Mouse (Mus musculus): ENCODE results near the gene Cd244a.

The Cd244a gene

DNA sequence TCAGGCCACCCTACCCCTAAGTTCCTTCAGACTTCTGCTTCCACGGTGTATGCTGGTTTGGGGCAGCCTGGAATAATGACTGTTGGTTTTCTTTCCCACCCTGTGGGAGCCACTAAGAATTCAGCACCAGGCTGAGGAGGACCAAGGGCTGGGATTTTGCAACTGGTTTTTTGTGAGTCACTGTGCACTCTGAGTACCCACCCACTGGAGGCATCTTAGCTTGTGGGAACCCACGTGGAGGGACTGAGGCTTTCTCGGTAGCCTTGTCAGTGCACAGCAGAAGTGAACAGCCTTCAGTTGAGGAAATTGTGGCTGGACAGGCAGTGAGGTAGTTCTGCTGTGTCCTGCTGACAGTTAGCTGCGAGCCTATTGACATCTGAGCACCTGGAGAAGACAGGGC lies at the start of gene Cd244a:
TSS of gene Cd244a (plus strand) at position 296 of the 400 bp plus-strand sequence.
- no peak for DNase-seq

GRCm38 (mm10) chr1:171513234-171513633 lies 45.8 kb upstream of the Cd244a start:
- DNase-seq: no peak

DNA sequence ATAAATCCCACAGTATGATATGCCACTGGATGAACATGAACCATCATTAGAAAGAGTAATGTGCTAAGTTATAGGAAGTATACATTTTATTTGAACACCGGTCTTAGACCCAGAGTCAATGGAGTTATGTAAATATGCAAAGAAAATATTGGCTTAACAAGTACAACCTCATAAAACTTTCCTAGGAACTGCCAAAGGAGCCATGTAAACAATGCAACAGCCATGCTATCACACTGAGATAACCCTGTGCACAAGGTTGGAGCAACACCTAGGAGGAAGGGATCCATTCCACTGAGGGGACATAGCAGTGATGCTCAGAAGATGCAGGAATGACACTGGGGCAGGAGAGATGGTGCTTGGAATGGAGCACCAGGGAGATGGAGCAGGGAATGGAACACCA lies 45.2 kb upstream of the Cd244a start:
- DNase-seq: no peak

- DNase-seq: no peak
These were observed 44.0 kb upstream of the Cd244a start for GRCm38 (mm10) chr1:171515039-171515438.

DNA sequence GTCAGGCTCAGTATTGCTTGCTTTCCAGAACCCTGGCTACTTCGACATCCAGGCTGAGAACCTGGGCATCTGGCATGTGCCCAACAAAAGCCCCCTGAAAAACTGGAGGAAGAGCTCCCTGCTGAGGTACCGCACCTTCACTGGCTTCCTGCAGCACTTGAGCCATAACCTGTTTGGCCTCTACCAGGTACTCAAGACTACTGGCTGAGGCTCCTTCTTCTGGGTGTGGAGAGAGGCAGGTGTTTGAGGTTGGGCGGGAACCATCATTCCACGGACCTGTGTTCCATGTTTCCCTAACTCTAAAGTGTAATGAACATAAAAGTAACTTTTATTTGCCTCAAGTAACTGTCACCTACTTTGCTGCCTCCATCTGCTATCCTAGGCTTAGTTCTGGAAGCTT lies 43.4 kb upstream of the Cd244a start:
- no peak for DNase-seq

DNA sequence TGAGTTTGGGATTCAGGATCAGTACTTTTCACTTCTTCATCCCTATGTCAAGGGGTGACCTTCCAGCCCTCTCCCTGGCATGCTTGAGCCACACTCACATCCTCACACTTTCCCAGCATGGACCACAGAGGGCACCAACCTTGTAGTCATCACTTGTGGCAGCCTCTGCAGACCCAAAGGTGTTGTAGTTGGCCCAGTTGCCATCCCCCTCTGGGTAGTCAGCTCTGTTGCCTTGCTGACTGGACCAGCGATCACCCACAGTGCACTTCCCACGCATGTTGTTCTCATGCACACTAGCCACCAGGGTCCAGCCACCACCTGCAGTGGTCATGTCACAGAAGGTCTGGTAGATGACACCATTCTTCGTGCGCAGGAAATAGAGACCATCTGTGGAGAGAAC lies 27.6 kb upstream of the Cd244a start:
- DNase-seq: no peak

GRCm38 (mm10) chr1:171532830-171533229 lies 26.2 kb upstream of the Cd244a start:
- no peak for DNase-seq

GRCm38 (mm10) chr1:171534557-171534956 lies 24.4 kb upstream of the Cd244a start:
- DNase-seq: no peak

DNA sequence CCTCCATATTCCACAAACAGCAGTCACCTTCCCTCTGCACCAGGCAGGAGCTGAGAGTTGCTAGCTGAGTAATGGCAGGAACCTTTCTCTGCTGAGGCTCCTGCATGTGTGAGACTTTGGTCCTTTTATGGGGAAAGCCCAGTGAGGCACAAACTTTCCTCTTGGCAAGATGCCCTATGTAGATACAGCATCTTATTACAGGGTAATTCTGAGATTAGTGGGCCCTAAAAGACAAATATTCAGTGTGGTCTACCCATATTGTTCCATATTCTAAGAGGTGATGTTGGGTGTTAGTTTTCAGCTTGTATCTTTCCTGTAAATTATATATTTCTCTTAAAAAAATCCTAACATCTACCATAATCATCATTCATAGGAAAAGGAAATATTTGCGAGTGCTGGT lies 23.8 kb upstream of the Cd244a start, which contains the start of gene Itln1:
TSS of gene Itln1 (minus strand) at position 101 of the 400 bp plus-strand sequence.
- DNase-seq: no peak

DNA sequence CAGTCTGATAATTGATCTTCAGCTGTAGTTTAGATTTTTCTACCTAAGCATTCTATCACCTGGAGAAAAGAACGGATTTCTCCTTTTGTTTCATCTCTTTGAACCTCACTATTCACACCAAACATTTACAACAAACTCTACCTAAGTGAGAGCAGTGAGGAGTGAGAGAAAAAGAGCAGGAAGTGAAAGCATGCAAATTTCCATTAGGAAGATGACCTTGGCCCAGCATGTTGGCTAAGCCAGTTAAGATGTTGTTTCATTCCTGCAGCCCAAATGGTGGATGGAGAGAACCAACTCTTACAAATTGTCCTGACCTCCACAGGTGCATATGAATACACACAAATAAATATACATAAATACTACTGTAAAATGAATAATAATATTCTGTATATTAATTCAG lies 18.3 kb upstream of the Cd244a start:
- no peak for DNase-seq

DNA sequence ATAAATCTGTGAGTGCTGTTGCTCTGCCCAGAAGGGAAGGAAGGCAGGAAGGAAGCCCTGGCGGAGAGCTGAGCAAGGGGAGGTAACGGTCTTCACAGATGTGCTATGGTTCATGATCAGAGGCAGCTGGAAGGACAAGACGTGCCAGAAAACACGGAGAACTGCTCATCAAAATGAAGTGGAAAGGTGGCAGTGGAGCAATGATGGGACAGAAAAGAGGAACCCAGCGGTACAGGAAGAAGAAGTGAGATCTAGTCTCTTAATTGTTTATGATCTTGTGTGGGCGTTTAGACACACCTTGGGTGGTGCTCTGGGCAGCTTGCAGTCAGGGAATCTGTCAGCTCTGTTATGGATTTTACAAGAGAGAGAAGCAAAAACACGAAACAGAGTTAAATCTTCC lies 7.7 kb upstream of the Cd244a start:
- DNase-seq: no peak

DNA sequence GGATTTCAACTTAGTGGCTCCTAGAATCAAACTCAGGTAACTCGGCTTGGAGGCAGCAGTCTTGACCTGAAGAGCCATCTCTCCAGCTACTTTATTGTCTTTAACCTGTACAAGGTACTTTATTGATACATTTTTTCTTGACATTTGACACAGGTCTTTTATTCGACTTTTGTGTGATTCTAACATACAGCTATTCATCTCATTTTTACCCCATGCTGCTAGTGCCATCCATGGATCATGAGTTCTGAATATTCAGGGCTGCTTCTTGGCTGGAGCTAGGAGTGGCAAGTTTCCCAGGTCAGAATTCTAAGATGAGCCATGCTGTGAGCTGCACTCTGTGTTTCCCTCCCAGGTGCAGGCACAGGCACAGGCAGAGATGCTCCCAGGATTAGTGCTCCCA lies 6.8 kb upstream of the Cd244a start:
- no peak for DNase-seq

DNA sequence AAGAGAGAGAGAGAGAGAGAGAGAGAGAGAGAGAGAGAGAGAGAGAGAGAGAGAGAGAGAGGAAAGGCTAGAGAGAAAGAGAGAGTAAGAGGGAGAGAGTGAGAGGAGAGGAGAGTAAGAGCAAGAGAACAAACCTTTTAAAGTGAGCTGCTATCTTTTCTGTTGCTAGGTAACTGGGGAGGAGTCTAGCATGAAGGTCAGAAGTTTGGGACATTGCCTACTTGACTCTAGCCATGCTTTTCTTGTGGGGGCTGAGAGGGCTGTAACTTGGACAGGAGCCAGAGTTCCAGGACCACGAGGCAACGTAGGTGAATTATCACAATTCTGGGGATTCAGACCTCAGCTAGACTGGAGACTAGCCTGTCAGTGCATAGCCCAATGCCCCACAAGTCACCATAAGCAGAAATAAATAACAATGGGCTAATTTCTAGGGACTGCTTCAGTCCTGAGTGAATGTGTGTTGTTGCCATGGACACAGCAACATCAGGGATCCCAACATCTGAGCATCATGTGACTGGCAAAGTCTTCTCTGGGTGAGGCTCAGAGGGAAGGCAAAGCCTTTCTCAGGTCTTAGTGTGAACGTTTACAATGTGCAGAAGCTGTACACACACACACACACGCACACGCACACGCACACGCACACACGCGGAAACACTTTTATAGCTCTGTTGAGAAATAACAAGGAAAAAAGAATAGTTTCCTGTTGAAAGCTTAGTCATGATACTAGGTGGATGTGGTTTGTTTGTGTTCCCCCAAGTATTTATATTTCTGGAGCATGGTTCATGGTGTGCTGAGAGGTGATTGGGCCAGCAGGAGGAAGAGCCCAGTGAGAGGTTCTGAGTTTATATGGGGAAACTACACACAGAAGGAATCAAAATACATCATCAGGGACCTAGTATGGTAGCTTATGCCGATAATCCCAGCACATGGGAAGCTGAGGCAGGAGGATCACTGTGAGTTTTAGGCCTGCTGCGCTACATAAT lies 5.3 kb upstream of the Cd244a start:
- no peak for DNase-seq

GRCm38 (mm10) chr1:171556366-171556765 lies 2.6 kb upstream of the Cd244a start:
- DNase-seq: no peak

GRCm38 (mm10) chr1:171558407-171558806 lies 586 bp upstream of the Cd244a start:
- no peak for DNase-seq

- no peak for DNase-seq
These were observed 1.3 kb downstream of the Cd244a start for GRCm38 (mm10) chr1:171560262-171560661.

DNA sequence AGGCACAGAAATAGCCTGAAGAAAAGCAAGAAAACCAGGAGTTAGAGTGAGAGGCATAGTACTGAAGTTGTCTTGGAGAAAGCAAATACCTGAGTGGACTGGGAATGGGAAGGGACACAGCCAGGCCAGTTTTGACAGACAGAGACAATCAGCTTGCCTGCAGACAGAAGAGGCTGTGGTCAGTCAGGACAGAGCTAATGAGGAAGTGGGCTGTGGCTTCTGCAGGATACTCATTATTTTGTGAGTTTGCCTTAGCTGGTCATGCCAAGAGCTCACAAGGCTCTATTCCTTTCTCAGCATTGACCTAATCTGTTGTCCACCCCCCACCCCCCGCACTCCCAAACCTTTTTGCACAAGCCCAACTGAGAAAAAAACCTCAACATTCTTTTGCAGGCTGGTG lies 2.2 kb downstream of the Cd244a start:
- DNase-seq: no peak

DNA sequence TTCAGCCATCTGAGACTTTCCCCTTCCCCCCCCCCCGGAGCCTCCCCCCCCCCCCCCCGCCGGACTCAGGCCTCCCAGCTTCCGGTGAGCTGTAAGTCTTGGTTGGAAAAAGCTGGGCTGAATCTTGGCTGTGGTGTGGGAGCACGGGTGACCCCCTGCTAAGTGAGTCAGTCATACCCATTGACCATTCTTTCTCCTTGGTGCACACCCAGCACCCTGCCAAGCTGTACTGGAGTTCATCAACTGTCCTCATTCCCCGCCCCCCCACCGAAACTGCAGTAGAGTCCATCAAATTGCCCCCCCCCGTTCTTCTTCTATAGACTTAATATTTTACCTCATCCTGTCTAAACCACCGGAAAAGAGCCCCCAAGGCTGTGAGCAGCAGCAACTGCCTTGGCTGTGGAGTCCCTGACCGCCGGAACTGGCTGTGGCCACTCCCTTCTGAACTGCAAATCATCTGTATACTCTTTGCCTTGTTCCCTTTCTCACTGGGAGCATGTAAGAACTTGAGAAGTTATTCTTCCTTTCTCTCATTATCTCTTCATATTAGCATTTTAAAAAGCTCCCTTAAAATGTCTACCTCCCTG lies 2.7 kb downstream of the Cd244a start:
- DNase-seq: no peak

DNA sequence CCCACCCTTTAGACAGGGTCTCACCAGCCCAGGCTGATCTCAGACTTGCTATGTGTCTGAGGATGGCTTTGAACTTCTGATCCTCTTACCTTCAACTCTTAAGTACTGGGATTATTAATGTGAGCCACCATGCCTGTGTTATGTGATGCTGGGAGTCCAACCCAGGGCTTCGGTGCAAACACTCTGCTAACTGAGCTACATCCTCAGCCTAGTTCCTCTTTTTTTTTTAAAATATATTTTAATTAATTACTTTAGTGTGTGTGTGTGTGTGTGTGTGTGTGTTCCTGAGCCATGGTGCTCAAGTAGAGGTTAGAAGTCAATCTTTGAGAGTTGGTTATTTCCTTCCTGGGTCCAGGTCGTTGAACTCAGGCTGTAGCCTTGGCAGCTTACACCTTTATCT lies 4.0 kb downstream of the Cd244a start:
- DNase-seq: no peak

GRCm38 (mm10) chr1:171564247-171564646 lies 5.3 kb downstream of the Cd244a start:
- DNase-seq: no peak

DNA sequence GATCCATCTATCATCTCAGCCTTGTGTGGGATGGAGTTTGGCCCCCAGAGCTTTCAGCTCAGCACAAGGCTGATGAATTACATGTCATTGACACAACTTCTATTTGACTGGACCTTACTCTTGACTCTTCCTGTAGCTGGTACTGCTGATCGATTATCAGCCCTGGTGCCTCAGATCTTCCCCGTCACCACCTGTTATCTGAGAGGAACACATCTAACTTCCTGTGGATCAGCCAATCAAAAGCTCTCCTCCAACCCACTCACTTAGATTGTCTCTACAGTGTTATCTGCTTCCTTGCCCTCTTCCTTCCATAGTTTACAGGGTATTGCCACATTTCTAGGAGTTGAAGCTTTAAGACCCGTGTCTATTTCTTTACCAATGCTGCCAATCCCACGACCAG lies 6.9 kb downstream of the Cd244a start:
- DNase-seq: no peak

DNA sequence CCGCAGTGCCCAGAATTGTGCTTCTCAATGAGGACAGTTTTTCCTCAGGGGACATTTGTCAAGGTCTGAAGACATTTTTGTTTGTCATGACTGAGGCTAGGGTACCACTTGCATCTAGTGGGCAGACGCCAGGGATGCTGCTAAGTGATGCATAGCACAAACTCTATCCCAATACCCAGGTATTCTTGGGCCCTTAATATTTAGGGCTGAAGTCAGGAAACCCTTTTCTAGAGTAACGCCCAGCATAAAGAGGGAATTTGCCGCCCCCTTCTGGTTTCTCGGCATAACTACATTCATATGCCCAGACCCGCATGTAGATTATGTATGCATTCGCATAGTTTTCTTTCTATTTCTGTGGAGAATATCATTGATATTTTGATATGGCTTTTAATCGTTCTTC lies 7.8 kb downstream of the Cd244a start:
- peak; percentile 23 for DNase-seq

GRCm38 (mm10) chr1:171568436-171568835 lies 9.4 kb downstream of the Cd244a start:
- no peak for DNase-seq

DNA sequence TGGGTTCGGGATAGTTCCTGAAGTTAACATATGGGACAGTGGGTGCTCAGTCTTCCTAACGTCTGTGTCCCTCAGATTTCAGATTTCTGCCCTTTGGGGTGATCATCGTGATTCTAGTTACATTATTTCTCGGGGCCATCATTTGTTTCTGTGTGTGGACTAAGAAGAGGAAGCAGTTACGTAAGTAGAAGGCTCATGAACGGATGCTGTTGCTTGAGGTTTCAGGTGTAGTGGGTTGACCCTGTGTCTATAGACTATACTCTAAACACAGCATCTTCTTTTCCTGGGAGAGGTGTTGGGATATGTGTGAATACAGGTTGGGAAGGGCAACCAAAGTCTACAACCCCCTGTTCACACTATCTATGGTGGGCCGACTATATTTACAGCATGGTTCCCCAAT lies 18.2 kb downstream of the Cd244a start:
- no peak for DNase-seq
